Mouse (Mus musculus): ENCODE measurements at regions not wholly inside any gene's neighbourhood (a gene's known extent, or its start where the extent isn't known, plus 50 kb on each side); places are given as distances from the start of the nearest gene placed in this dataset.

- WGBS, result 39% methylated on average over 8 of the region's 8 CpGs
- no peaks in the 10 kb centered on the region for H3K27me3 ChIP-seq (ENCODE audit: control insufficient read depth, insufficient read depth, low read length)
- H3K4me2 ChIP-seq (replicated peaks; ENCODE audit: low read depth, low read length, severe bottlenecking), result no peak overlapping the region
- H3K4me1 ChIP-seq (ENCODE audit: control insufficient read depth, insufficient read depth, low read length), result no peaks in the 10 kb centered on the region
- H3K9me3 ChIP-seq (ENCODE audit: control insufficient read depth, low read length), result no peaks in the 10 kb centered on the region
- H3K36me3 ChIP-seq (ENCODE audit: control insufficient read depth, insufficient read depth, low read length), result no peaks in the 10 kb centered on the region
- H3K27ac ChIP-seq (replicated peaks; ENCODE audit: low read depth, low read length), result no peak overlapping the region
- DNase-seq (ENCODE audit: low spot score) (no peak), ATAC-seq (ENCODE audit: low FRiP score, low read depth) (no peak)
- no peak overlapping the region for H3K9ac ChIP-seq (ENCODE audit: low read depth, low read length, severe bottlenecking)
- no peak for TF ChIP-seq POLR2A (IDR thresholded peaks at IDR 0.05; ENCODE audit: borderline replicate concordance, extremely low read depth, insufficient read depth, insufficient read length)
- H3K4me3 ChIP-seq (replicated peaks; ENCODE audit: low read length), result no peak overlapping the region
Observed at GRCm38 (mm10) chr6:144917128-144917527, 135.4 kb upstream of the Sox5 start.

GRCm38 (mm10) chr6:144911781-144912180 is 130.0 kb upstream of the Sox5 start:
- no peak overlapping the region for H3K4me3 ChIP-seq (replicated peaks; ENCODE audit: low read length)
- no peak overlapping the region for H3K9ac ChIP-seq (ENCODE audit: low read depth, low read length, severe bottlenecking)
- no peaks in the 10 kb centered on the region for H3K9me3 ChIP-seq (ENCODE audit: control insufficient read depth, low read length)
- no peak overlapping the region for H3K4me2 ChIP-seq (replicated peaks; ENCODE audit: low read depth, low read length, severe bottlenecking)
- H3K27ac ChIP-seq (replicated peaks; ENCODE audit: low read depth, low read length), result no peak overlapping the region
- TF ChIP-seq POLR2A (IDR thresholded peaks at IDR 0.05; ENCODE audit: borderline replicate concordance, extremely low read depth, insufficient read depth, insufficient read length), result no peak
- no peaks in the 10 kb centered on the region for H3K36me3 ChIP-seq (ENCODE audit: control insufficient read depth, insufficient read depth, low read length)
- no peaks in the 10 kb centered on the region for H3K27me3 ChIP-seq (ENCODE audit: control insufficient read depth, insufficient read depth, low read length)
- no peaks in the 10 kb centered on the region for H3K4me1 ChIP-seq (ENCODE audit: control insufficient read depth, insufficient read depth, low read length)
- ATAC-seq (ENCODE audit: low FRiP score, low read depth) (no peak), DNase-seq (ENCODE audit: low spot score) (no peak)
- WGBS, result 73% methylated on average over 7 of the region's 7 CpGs

GRCm38 (mm10) chr6:144910392-144910791 is 128.6 kb upstream of the Sox5 start:
- H3K9ac ChIP-seq (ENCODE audit: low read depth, low read length, severe bottlenecking), result no peak overlapping the region
- no peaks in the 10 kb centered on the region for H3K9me3 ChIP-seq (ENCODE audit: control insufficient read depth, low read length)
- 78% methylated on average over 6 of the region's 6 CpGs for WGBS
- no peak for ATAC-seq (ENCODE audit: low FRiP score, low read depth)
- no peaks in the 10 kb centered on the region for H3K36me3 ChIP-seq (ENCODE audit: control insufficient read depth, insufficient read depth, low read length)
- no peak overlapping the region for H3K4me2 ChIP-seq (replicated peaks; ENCODE audit: low read depth, low read length, severe bottlenecking)
- no peak for DNase-seq (ENCODE audit: low spot score)
- no peak overlapping the region for H3K4me3 ChIP-seq (replicated peaks; ENCODE audit: low read length)
- no peaks in the 10 kb centered on the region for H3K27me3 ChIP-seq (ENCODE audit: control insufficient read depth, insufficient read depth, low read length)
- H3K4me1 ChIP-seq (ENCODE audit: control insufficient read depth, insufficient read depth, low read length), result no peaks in the 10 kb centered on the region
- no peak for TF ChIP-seq POLR2A (IDR thresholded peaks at IDR 0.05; ENCODE audit: borderline replicate concordance, extremely low read depth, insufficient read depth, insufficient read length)
- no peak overlapping the region for H3K27ac ChIP-seq (replicated peaks; ENCODE audit: low read depth, low read length)

DNA sequence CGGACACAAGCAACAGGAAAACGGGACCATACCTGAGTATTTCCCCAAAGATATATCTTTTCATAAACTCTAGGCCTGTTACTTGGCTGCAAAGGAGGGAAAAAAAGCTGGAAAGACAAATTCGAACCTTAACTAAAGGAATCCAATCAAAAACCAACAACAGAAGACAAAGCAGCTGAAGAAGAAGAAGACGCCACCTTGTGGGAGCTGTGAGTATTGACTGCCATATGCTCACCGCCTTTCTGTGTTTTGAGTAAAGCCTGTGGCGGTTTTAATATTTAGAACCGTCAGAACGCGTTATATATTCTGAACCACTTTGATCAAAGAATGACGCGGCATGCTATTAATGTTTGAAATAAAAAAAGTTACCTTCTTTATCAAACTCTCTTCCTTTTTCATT is 126.9 kb upstream of the Sox5 start:
- no peak overlapping the region for H3K4me2 ChIP-seq (replicated peaks; ENCODE audit: low read depth, low read length, severe bottlenecking)
- H3K4me3 ChIP-seq (replicated peaks; ENCODE audit: low read length), result no peak overlapping the region
- H3K9ac ChIP-seq (ENCODE audit: low read depth, low read length, severe bottlenecking), result no peak overlapping the region
- H3K27ac ChIP-seq (replicated peaks; ENCODE audit: low read depth, low read length), result no peak overlapping the region
- no peaks in the 10 kb centered on the region for H3K9me3 ChIP-seq (ENCODE audit: control insufficient read depth, low read length)
- ATAC-seq (ENCODE audit: low FRiP score, low read depth), result no peak
- DNase-seq (ENCODE audit: low spot score), result no peak
- no peaks in the 10 kb centered on the region for H3K27me3 ChIP-seq (ENCODE audit: control insufficient read depth, insufficient read depth, low read length)
- 90% methylated on average over 11 of the region's 11 CpGs for WGBS
- TF ChIP-seq POLR2A (IDR thresholded peaks at IDR 0.05; ENCODE audit: borderline replicate concordance, extremely low read depth, insufficient read depth, insufficient read length), result no peak
- H3K4me1 ChIP-seq (ENCODE audit: control insufficient read depth, insufficient read depth, low read length), result no peaks in the 10 kb centered on the region
- H3K36me3 ChIP-seq (ENCODE audit: control insufficient read depth, insufficient read depth, low read length), result no peaks in the 10 kb centered on the region

- no peak for DNase-seq (ENCODE audit: low spot score)
Observed at GRCm38 (mm10) chr6:144903156-144903555, 121.4 kb upstream of the Sox5 start.

More at GRCm38 (mm10) chr6:144903156-144903555, 121.4 kb upstream of the Sox5 start:
- no peaks in the 10 kb centered on the region for H3K27me3 ChIP-seq (ENCODE audit: control insufficient read depth, insufficient read depth, low read length)
- no peak overlapping the region for H3K27ac ChIP-seq (replicated peaks; ENCODE audit: low read depth, low read length)
- ATAC-seq (ENCODE audit: low FRiP score, low read depth), result no peak
- no peak for TF ChIP-seq POLR2A (IDR thresholded peaks at IDR 0.05; ENCODE audit: borderline replicate concordance, extremely low read depth, insufficient read depth, insufficient read length)
- WGBS, result 57% methylated on average over 10 of the region's 10 CpGs
- H3K4me2 ChIP-seq (replicated peaks; ENCODE audit: low read depth, low read length, severe bottlenecking), result no peak overlapping the region
- H3K36me3 ChIP-seq (ENCODE audit: control insufficient read depth, insufficient read depth, low read length), result no peaks in the 10 kb centered on the region
- H3K9ac ChIP-seq (ENCODE audit: low read depth, low read length, severe bottlenecking), result no peak overlapping the region
- peaks cover 12% of the 10 kb centered on the region for H3K4me1 ChIP-seq (ENCODE audit: control insufficient read depth, insufficient read depth, low read length)
- no peak overlapping the region for H3K4me3 ChIP-seq (replicated peaks; ENCODE audit: low read length)
- H3K9me3 ChIP-seq (ENCODE audit: control insufficient read depth, low read length), result no peaks in the 10 kb centered on the region

Measured in limb, embryonic 14.5 days (tissue).